Mouse (Mus musculus) adrenal gland, postnatal 14 days (tissue): ENCODE measurements around the gene Dpep2nb. TPM values are rescaled to one million over a fixed set of nuclear protein-coding genes. Genes with fewer than 3 reads are reported as not detected.
"Not testable (repeated sequence)": the region's sequence is repeated elsewhere in the genome, so short reads cannot be mapped to it uniquely, and the experiment has no call there.

Experiments used
- DNase-seq: peaks from one replicate; pipeline ENCODE4 v3.0.0; 2021; ENCODE audit warnings: mixed read lengths
- long read RNA-seq, 2 experiments: library from polyadenylated mRNA; stranded (forward); transcript quantifications; one replicate each; pipeline ENCODE4 v2.0.0; 2021
- total RNA-seq: library from RNA; stranded (reverse); gene quantifications from 2 replicates; pipeline ENCODE4 v1.2.3, GENCODE M21; 2021

Dpep2nb gene
- not detected in 2 replicates for total RNA-seq
- long read RNA-seq, experiment 1 = 0 reads
- long read RNA-seq, experiment 2 = 0 reads

DNA sequence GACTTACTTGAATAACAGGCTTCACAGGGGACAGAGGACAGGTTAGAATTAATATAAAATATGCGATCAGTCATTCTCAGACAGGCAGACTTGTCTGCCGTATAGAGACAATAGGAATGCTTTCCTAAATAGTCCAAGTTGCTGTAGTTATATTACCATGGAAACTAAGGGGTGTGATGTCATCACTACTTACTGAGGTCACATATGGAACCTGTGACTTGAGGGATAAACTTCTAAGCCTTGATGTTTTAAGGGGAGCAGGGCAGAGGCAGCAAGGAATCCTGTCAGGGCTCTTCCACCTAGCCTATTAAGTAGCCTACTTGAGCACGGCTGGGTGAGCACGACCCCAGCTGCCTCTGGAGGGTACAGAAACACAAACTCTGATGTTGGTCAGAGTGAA, at the start of gene Dpep2nb:
TSS of gene Dpep2nb (minus strand) at position 101 of the 400 bp plus-strand sequence.
- no peak for DNase-seq

- DNase-seq = no peak
These were observed 49.3 kb upstream of the Dpep2nb start for GRCm38 (mm10) chr8:106055038-106055437.

GRCm38 (mm10) chr8:106054190-106054811, 48.5 kb upstream of the Dpep2nb start:
- peak; percentile 63 for DNase-seq

DNA sequence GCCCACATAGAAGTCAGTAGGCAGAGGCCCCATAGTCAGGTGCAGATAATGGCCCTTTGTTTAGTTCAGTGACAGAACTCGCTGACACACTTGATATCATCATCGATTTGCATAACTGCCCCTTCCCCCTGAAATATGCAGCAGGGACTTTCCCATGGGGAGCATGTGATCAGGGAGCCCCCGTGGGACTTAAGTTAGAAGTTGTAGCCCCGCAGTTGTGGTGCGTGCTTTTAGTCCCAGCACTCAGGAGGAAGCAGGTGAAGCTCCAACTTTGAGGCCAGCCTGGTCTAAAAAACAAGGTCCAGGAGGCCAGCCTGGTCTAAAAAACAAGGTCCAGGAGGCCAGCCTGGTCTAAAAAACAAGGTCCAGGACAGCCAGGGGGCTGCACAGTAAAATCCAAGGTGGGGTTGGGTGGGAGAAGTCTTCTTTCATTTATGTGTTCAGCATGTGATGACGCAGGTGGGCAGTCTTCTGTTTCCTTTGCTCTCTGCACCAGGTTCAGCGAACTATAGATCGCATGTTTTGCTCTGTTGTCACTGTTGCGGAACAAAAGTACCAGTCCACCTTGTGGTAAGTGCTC, 46.8 kb upstream of the Dpep2nb start:
- no peak for DNase-seq

DNA sequence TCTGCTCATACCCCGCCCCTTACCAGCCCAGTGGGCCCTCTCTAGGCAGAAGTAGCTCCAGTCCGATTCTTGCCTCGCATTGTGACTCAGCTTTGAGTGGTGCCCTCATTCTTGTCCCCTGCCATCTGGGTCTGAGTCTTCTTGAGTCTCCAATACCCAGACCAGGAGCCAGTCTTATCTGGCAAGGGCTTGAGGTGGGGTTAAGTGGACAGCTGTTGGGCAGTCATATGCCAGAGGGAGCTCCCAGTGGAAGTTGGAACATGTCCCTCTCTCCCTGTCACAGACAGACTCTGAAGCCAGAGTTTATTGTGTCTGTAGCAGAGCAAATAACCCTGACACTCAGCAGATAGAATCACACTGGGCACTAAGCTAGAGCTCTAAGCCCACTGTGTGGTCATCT, 45.3 kb upstream of the Dpep2nb start:
- DNase-seq = no peak

DNA sequence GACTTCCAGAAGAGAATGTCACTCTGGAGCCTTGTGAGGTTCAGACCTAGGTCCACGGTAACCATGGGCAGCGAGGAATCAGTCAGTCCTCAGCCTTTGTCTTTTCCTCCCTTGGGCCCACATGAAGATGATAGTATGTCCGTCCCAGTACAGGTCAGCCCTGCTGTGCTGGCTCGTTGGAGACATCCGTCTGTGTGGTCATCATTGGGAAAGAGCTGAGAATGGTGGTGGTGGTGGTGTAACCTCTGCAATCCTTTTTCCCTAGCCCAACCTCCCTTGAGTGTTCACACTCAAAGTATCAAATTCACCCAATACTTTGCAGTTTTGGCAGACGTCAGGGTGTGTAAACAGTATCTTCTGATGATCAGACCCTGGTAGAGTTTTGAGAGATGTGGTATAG, 44.1 kb upstream of the Dpep2nb start:
- DNase-seq = no peak

- DNase-seq = no peak
These were observed 42.3 kb upstream of the Dpep2nb start for GRCm38 (mm10) chr8:106047854-106048630.

GRCm38 (mm10) chr8:106046872-106047559, 41.2 kb upstream of the Dpep2nb start:
- no peak for DNase-seq

DNA sequence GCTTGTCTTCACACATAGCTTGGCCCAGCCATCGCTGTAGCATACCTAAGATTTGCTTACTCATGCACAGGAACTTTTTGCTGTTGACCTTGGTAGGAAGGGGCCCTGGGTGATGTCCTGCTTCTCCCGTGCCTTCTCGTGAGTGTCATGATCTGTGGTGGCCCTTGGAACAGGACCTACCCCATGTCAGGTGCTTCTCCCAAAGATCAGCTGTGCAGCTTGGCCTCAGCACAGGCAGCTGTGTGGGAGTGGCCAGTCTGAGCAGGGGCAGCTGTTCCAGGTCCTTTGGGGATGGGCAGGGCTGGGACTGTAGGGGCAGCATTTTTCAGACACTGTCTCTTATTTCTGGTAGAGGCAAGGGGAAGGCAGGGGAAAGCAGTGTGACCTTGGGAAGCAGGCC, 38.4 kb upstream of the Dpep2nb start:
- DNase-seq = no peak

DNA sequence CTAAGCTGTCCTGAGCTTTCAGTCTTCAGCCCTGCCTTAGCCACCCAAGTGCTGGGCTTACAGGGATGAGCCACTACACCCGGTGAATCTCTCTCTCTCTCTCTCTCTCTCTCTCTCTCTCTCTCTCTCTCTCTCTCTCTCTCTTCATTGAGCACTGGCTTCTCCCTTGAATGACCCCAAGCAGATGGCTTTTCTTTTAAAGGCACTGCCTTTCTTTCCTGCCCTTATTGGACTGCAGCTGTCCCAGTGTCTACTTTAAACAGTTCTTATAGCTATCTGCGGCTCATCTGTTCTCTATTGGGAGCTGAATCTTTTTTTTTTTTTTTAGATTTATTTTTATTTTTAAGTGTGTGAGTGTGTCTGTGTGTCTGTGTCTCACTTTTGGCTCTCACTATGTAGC, 37.3 kb upstream of the Dpep2nb start:
- DNase-seq = no peak

DNA sequence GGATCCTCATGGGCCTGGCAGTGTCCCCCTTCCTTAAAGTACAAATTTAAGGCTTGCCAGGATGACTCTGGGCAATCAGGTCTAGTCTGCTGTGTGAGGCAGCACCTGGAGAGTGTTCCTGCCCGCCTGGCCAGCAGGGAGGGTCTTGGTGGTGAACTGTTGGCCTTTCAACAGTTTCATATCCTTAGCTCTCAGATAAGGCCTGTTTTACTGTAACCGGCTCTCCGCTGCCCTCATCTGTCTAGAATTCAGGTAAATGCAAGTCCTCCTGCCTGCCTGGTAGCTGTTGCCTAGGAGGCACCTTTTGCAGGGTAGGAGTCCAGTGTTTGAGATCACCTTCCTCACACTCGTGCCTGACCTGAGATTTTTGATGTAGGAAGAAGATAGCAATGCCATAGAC, 34.4 kb upstream of the Dpep2nb start:
- no peak for DNase-seq

- DNase-seq = no peak
These were observed 33.8 kb upstream of the Dpep2nb start for GRCm38 (mm10) chr8:106039605-106040004.

DNA sequence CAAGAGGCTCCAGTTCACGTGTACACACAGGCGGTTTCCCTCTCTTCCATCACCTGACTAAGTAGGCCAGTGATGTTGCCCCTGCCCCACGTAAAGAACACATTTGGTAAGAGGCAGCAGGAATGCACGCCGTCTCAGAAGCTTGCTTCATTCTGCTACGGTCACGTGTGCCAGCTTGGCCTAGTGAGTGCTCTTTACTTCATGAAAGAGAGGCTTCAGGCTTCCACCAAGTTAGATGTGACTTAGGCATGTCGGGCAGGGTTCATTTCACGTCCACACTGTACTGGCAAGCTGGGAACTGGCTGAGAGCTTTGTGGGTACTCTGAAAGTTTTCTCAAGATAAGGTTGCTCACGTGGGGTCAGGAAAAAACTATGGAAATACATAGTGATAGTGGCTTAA, 32.9 kb upstream of the Dpep2nb start:
- no peak for DNase-seq

DNA sequence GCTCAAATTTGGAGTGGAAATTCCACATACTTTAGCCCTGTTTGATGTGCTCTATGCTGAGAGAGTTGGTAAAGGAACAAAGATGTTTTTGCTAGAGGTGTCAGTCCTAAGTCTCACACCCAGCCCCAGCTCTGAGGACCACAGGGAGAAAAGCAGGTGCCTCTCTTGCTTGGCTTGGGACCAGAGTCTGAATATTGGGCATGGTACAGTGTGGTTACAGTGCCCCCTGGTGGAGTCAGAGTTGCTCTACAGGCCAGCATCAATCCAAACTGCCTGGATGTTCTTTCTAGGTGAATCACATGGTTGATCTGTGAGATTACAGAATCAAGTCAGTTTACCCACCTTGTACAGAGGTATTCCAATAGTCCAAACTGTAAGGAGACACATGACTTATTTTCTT, 16.7 kb upstream of the Dpep2nb start:
- peak; percentile 86 for DNase-seq

- no peak for DNase-seq
These were observed 12.3 kb upstream of the Dpep2nb start for GRCm38 (mm10) chr8:106018039-106018438.

DNA sequence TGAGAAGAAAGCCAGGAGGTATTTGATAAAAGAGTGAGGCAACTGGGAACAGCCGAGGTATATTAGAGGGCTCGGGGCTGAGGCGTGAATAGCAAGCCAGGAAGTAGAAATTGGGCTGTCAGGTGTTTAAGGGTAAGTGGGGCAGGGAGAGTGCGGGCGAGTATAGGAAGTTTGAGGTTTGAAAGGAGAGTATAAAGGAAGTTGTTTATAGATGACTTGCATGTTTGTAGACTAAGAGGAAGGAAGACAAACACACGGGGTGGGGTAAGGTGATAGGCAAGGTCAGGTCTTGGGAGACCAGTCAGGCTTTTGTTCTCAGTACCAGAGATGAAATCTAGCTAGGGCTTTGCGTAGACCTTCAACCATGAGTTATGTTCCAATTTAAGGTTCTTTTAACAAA, 11.4 kb upstream of the Dpep2nb start:
- DNase-seq = no peak

DNA sequence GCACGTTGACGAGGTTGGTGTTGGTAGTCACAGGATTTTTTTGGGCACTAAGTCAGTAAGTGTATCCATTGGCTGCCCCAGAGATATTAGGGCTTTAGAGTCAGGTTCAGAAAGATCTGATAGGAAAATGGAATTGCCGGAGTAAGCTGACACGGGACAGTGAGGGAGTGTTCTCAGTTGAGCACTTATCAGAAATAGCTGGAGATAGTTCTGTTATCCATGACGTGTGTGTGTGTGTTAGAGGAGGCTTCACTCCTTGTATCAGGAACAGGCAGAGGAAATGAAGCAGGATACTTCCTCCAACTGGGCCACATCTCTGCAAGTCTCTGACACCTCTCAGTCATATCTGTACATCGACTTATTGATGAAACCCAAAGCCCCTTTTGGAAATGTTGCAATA, 10.5 kb upstream of the Dpep2nb start:
- no peak for DNase-seq

GRCm38 (mm10) chr8:106012203-106012602, 6.4 kb upstream of the Dpep2nb start:
- DNase-seq = not testable (repeated sequence)

GRCm38 (mm10) chr8:106011643-106011986, 5.8 kb upstream of the Dpep2nb start, which contains the start of gene Ddx28:
Gene Ddx28 (minus strand): TSS chr8:106011882.
- DNase-seq = no peak

- peak; percentile 96 for DNase-seq
These were observed 5.2 kb upstream of the Dpep2nb start for GRCm38 (mm10) chr8:106010748-106011642.

GRCm38 (mm10) chr8:106007891-106008290, 2.1 kb upstream of the Dpep2nb start:
- DNase-seq = not testable (repeated sequence)

GRCm38 (mm10) chr8:106007135-106007534, 1.4 kb upstream of the Dpep2nb start:
- DNase-seq = no peak
